Mouse (Mus musculus) kidney, postnatal 36 days (tissue): ENCODE results near the gene Tmem167b.

ENCODE experiments used
- DNase-seq, 2 experiments: peaks; one replicate each; pipeline ENCODE4 v3.0.0; 2021 to 2022; ENCODE audit warnings: mixed read lengths in 2 of 2

Tmem167b gene

GRCm38 (mm10) chr3:108562133-108562730 lies at the start of gene Tmem167b:
Tmem167b (minus strand) TSS chr3:108562466.
- DNase-seq: peak; percentile 97 to 99

- no peak for DNase-seq
Measured at GRCm38 (mm10) chr3:108608906-108609305, 46.6 kb upstream of the Tmem167b start.

- no peak for DNase-seq
Measured at GRCm38 (mm10) chr3:108591530-108592522, 29.6 kb upstream of the Tmem167b start.

GRCm38 (mm10) chr3:108590786-108591529 lies 28.7 kb upstream of the Tmem167b start, which contains the start of gene Wdr47:
Wdr47 (plus strand) TSS chr3:108591279.
- DNase-seq: peak; percentile 98 to 99

- DNase-seq: no peak
Measured at GRCm38 (mm10) chr3:108588446-108588845, 26.2 kb upstream of the Tmem167b start.

GRCm38 (mm10) chr3:108584580-108584979 lies 22.3 kb upstream of the Tmem167b start:
- no peak for DNase-seq

GRCm38 (mm10) chr3:108574018-108574417 lies 11.8 kb upstream of the Tmem167b start:
- no peak for DNase-seq

- DNase-seq: peak in 1 of 2 experiments; percentile 8
Measured at GRCm38 (mm10) chr3:108572309-108573010, 10.2 kb upstream of the Tmem167b start.

GRCm38 (mm10) chr3:108571443-108572294 lies 9.4 kb upstream of the Tmem167b start, which contains the start of gene Taf13:
Taf13 (plus strand) TSS chr3:108571698.
- peak; percentile 97 for DNase-seq

- DNase-seq: no peak
Measured at GRCm38 (mm10) chr3:108570813-108571212, 8.5 kb upstream of the Tmem167b start.

- DNase-seq: peak in 1 of 2 experiments; percentile 17
Measured at GRCm38 (mm10) chr3:108569636-108570035, 7.4 kb upstream of the Tmem167b start.

- peak in 1 of 2 experiments; percentile 8 for DNase-seq
Measured at GRCm38 (mm10) chr3:108567990-108568877, 6.0 kb upstream of the Tmem167b start.

- DNase-seq: peak; percentile 89 to 93
Measured at GRCm38 (mm10) chr3:108563309-108563708, 1.0 kb upstream of the Tmem167b start.

- peak; percentile 20 to 49 for DNase-seq
Measured at GRCm38 (mm10) chr3:108562777-108563271, 558 bp upstream of the Tmem167b start.

GRCm38 (mm10) chr3:108557888-108558287 lies 4.4 kb downstream of the Tmem167b start:
- DNase-seq: no peak

- peak; percentile 96 for DNase-seq
Measured at GRCm38 (mm10) chr3:108554587-108555312, 7.5 kb downstream of the Tmem167b start.

- DNase-seq: peak; percentile 11 to 53
Measured at GRCm38 (mm10) chr3:108554111-108554561, 8.1 kb downstream of the Tmem167b start.

- DNase-seq: no peak
Measured at GRCm38 (mm10) chr3:108542299-108542698, 20.0 kb downstream of the Tmem167b start.

- DNase-seq: peak; percentile 87 to 92
Measured at GRCm38 (mm10) chr3:108537303-108537702, 25.0 kb downstream of the Tmem167b start.
